Mouse (Mus musculus): ENCODE results near the gene Fcrla. TPM values are rescaled to one million over a fixed set of nuclear protein-coding genes. Genes with fewer than 3 reads are reported as not detected.
"Not testable (repeated sequence)": the region's sequence is repeated elsewhere in the genome, so short reads cannot be mapped to it uniquely, and the experiment has no call there.

Fcrla gene
- total and polyA plus RNA-seq, 3 experiments: 10.6 to 30.6 (median 17.7) TPM

GRCm38 (mm10) chr1:170950772-170951171 lies 23.4 kb upstream of the Fcrla start:
- in situ Hi-C loops (cut with MboI; ENCODE audit: low pct_ligation_motif_present, low pct_unique_long_range_greater_than_20kb, low sequenced_read_pairs) (no loop called here), dilution Hi-C loops (cut with MboI; ENCODE audit: extremely low pct_ligation_motif_present, extremely low pct_unique_long_range_greater_than_20kb, low sequenced_read_pairs) (no loop called here)
- Histone ChIP-seq H3K4me1 (ENCODE audit: control insufficient read depth in 1 of 2, insufficient read depth in 2 of 2) (no peaks in the 10 kb centered on the region), H3K4me3 (replicated peaks in 1 of 3; ENCODE audit: low read depth in 2 of 3, low read length in 2 of 3, poor library complexity in 1 of 3) (no peak overlapping the region), H3K9ac (ENCODE audit: insufficient read depth, low read depth) (no peak overlapping the region), H3K27me3 (replicated peaks) (no peaks in the 10 kb centered on the region), H3K27ac (ENCODE audit: insufficient read depth, low read depth) (no peak overlapping the region), H3K4me2 (ENCODE audit: insufficient read depth, low read depth, poor library complexity, severe bottlenecking) (no peak overlapping the region), H3K79me2 (replicated peaks; ENCODE audit: control insufficient read depth, extremely low read depth, insufficient read depth, poor library complexity, severe bottlenecking) (no peaks in the 10 kb centered on the region), H3K36me3 (replicated peaks in 1 of 2; ENCODE audit: control insufficient read depth in 1 of 2, insufficient read depth in 1 of 2, low read length in 1 of 2) (no peaks in the 10 kb centered on the region), H3K9me3 (replicated peaks; ENCODE audit: low read length) (peaks cover 18% of the 10 kb centered on the region)
- no peak for DNase-seq (ENCODE audit: extremely low read depth)
- TF ChIP-seq MEF2A (IDR thresholded peaks at IDR 0.05; ENCODE audit: borderline replicate concordance, low read depth, low read length) (no peak), MXI1 (IDR thresholded peaks at IDR 0.05; ENCODE audit: low read depth, low read length) (no peak), JUND (conservative IDR thresholded peaks at IDR 0.05; ENCODE audit: low read depth, low read length) (no peak), E2F4 (IDR thresholded peaks at IDR 0.05; ENCODE audit: insufficient replicate concordance, low read depth, low read length) (no peak), KAT2A (IDR thresholded peaks at IDR 0.05; ENCODE audit: insufficient replicate concordance, low read length) (no peak), EP300 (IDR thresholded peaks at IDR 0.05; ENCODE audit: low read length) (no peak), IRF4 (IDR thresholded peaks at IDR 0.05; ENCODE audit: low read depth, low read length) (no peak), POLR2A (IDR thresholded peaks at IDR 0.05; ENCODE audit: low read depth, low read length) (no peak), CHD2 (IDR thresholded peaks at IDR 0.05; ENCODE audit: low read length) (no peak), SIN3A (IDR thresholded peaks at IDR 0.05; ENCODE audit: low read length) (no peak), CTCF (conservative IDR thresholded peaks at IDR 0.05 in 1 of 2, IDR thresholded peaks at IDR 0.05 in 1 of 2; ENCODE audit: low read depth in 2 of 2, low read length in 2 of 2) (no peak), MAX (IDR thresholded peaks at IDR 0.05; ENCODE audit: low read length) (no peak), JUN (IDR thresholded peaks at IDR 0.05; ENCODE audit: insufficient read depth, low read depth, low read length) (no peak), ZKSCAN1 (IDR thresholded peaks at IDR 0.05; ENCODE audit: borderline replicate concordance, low read depth, low read length) (no peak), PAX5 (IDR thresholded peaks at IDR 0.05; ENCODE audit: low read length) (no peak), RAD21 (IDR thresholded peaks at IDR 0.05; ENCODE audit: low read depth, low read length) (no peak), MAZ (IDR thresholded peaks at IDR 0.05; ENCODE audit: low read depth, low read length) (no peak)

- H3K79me2 ChIP-seq (replicated peaks; ENCODE audit: control insufficient read depth, extremely low read depth, insufficient read depth, poor library complexity, severe bottlenecking); H3K36me3 ChIP-seq (replicated peaks in 1 of 2; ENCODE audit: control insufficient read depth in 1 of 2, insufficient read depth in 1 of 2, low read length in 1 of 2); dilution Hi-C loops (cut with MboI; ENCODE audit: extremely low pct_ligation_motif_present, extremely low pct_unique_long_range_greater_than_20kb, low sequenced_read_pairs); H3K4me2 ChIP-seq (ENCODE audit: insufficient read depth, low read depth, poor library complexity, severe bottlenecking); DNase-seq (ENCODE audit: extremely low read depth); in situ Hi-C loops (cut with MboI; ENCODE audit: low pct_ligation_motif_present, low pct_unique_long_range_greater_than_20kb, low sequenced_read_pairs); H3K4me1 ChIP-seq (ENCODE audit: control insufficient read depth in 1 of 2, insufficient read depth in 2 of 2); H3K27me3 ChIP-seq (replicated peaks): not testable (repeated sequence)
- TF ChIP-seq ZMIZ1 (IDR thresholded peaks at IDR 0.05; ENCODE audit: low read depth, low read length) (peak; percentile 60), CHD2 (IDR thresholded peaks at IDR 0.05; ENCODE audit: low read length) (0 out of 2 replicates have a peak, but pooled peaks have one; percentile 9), POLR2A (IDR thresholded peaks at IDR 0.05; ENCODE audit: low read depth, low read length) (peak; percentile 59)
- peaks cover 17% of the 10 kb centered on the region for H3K9me3 ChIP-seq (replicated peaks; ENCODE audit: low read length)
- peak overlapping the region in 2 of 3 experiments; percentile 64 to 81 for H3K4me3 ChIP-seq (replicated peaks in 1 of 3; ENCODE audit: low read depth in 2 of 3, low read length in 2 of 3, poor library complexity in 1 of 3)
- H3K27ac ChIP-seq (ENCODE audit: insufficient read depth, low read depth): peak overlapping the region; percentile 91
- H3K9ac ChIP-seq (ENCODE audit: insufficient read depth, low read depth): peak overlapping the region; percentile 73; the same call in 1 of the 2 replicates
Measured at GRCm38 (mm10) chr1:170944908-170945307, 17.5 kb upstream of the Fcrla start.
